ENCODE assay signal across 11 mouse cellular contexts in genomic region chr1:182094473-182095136, GRCm38 (mm10). TPM values are rescaled to one million over a fixed set of nuclear protein-coding genes. Genes with fewer than 3 reads are reported as not detected.
DNase-seq lines count a peak whose midpoint lies in the region; ATAC-seq lines count a peak whose summit lies in the region.
"Had no signal": no experiment of that assay in that cellular context is flagged by ENCODE, and none has a peak within 500 bp of the region (broad histone marks: within the 10 kb centered on the region; RNA-seq: fewer than 3 reads in every experiment).

No protein-coding gene starts in this region.

- peak; percentile 34; the same call in 1 of the 2 replicates for ATAC-seq in forebrain, embryonic 11.5 days (replicated peaks; ENCODE audit: low FRiP score)
- ATAC-seq in kidney, embryonic 15.5 days (replicated peaks; ENCODE audit: low FRiP score) = no peak
- no peak for ATAC-seq in limb, embryonic 13.5 days (ENCODE audit: low FRiP score, low read depth)

- peak overlapping the region; percentile 2; the same call in 1 of the 2 replicates for H3K4me2 ChIP-seq in forebrain, embryonic 11.5 days (ENCODE audit: low read depth, low read length, severe bottlenecking)
- H3K4me2 ChIP-seq in kidney, embryonic 15.5 days = peak overlapping the region; percentile 40
- H3K4me2 ChIP-seq in limb, embryonic 13.5 days (replicated peaks) = 0 out of 2 replicates have a peak overlapping the region, but pooled peaks have one; percentile 25

- no peak overlapping the region for H3K4me3 ChIP-seq in forebrain, embryonic 11.5 days (ENCODE audit: low read depth, low read length)
- H3K4me3 ChIP-seq in forebrain, embryonic 10.5 days = no peak overlapping the region
- H3K4me3 ChIP-seq in kidney, embryonic 15.5 days (replicated peaks) = no peak overlapping the region; the same call in 1 of the 2 replicates
- H3K4me3 ChIP-seq in limb, embryonic 13.5 days = no peak overlapping the region
- H3K4me3 ChIP-seq: megakaryocyte, embryonic 14.5 days had no signal

- H3K9me3 ChIP-seq in forebrain, embryonic 11.5 days (ENCODE audit: control insufficient read depth, low read length) = no peaks in the 10 kb centered on the region
- H3K9me3 ChIP-seq in forebrain, embryonic 10.5 days = no peaks in the 10 kb centered on the region
- H3K9me3 ChIP-seq in kidney, embryonic 15.5 days (replicated peaks) = no peaks in the 10 kb centered on the region
- H3K9me3 ChIP-seq in limb, embryonic 13.5 days = no peaks in the 10 kb centered on the region
- H3K9me3 ChIP-seq: megakaryocyte, embryonic 14.5 days had no signal

- DNase-seq in forebrain, embryonic 11.5 days (ENCODE audit: low spot score) = no peak
- DNase-seq in forebrain, embryonic 10.5 days (ENCODE audit: extremely low spot score, low spot score) = no peak
- DNase-seq in kidney, adult 9 months = no peak
- DNase-seq in R1 (ENCODE audit: low read depth, low spot score) = peak; percentile 68
- no peak for DNase-seq in urinary bladder, postnatal 4 days (ENCODE audit: low spot score in 2 of 2)
- no peak for DNase-seq in urinary bladder, adult 18-20 months (ENCODE audit: low spot score in 2 of 2)
- DNase-seq: adrenal gland, postnatal 36 days; cerebellum, adult 9-11 months had no signal

- no peaks in the 10 kb centered on the region for H3K27me3 ChIP-seq in forebrain, embryonic 11.5 days (ENCODE audit: control insufficient read depth, insufficient read depth, low read length)
- no peaks in the 10 kb centered on the region for H3K27me3 ChIP-seq in forebrain, embryonic 10.5 days (ENCODE audit: poor library complexity, severe bottlenecking)
- no peaks in the 10 kb centered on the region for H3K27me3 ChIP-seq in kidney, embryonic 15.5 days
- no peaks in the 10 kb centered on the region for H3K27me3 ChIP-seq in limb, embryonic 13.5 days

- H3K9ac ChIP-seq in forebrain, embryonic 11.5 days (ENCODE audit: low read length) = no peak overlapping the region
- H3K9ac ChIP-seq in kidney, embryonic 15.5 days = no peak overlapping the region
- no peak overlapping the region for H3K9ac ChIP-seq in limb, embryonic 13.5 days

- 29% methylated on average over 15 of the region's 15 CpGs for WGBS in forebrain, embryonic 11.5 days
- WGBS in forebrain, embryonic 10.5 days = 26% methylated on average over 15 of the region's 15 CpGs
- WGBS in kidney, embryonic 15.5 days = 39% methylated on average over 15 of the region's 15 CpGs
- 35% methylated on average over 15 of the region's 15 CpGs for WGBS in limb, embryonic 13.5 days

- H3K4me1 ChIP-seq in forebrain, embryonic 11.5 days (replicated peaks; ENCODE audit: control insufficient read depth, insufficient read depth, low read length) = peaks cover 10% of the 10 kb centered on the region; the same call in 1 of the 2 replicates
- H3K4me1 ChIP-seq in forebrain, embryonic 10.5 days = peaks cover 49% of the 10 kb centered on the region
- peaks cover 53% of the 10 kb centered on the region for H3K4me1 ChIP-seq in kidney, embryonic 15.5 days
- H3K4me1 ChIP-seq in limb, embryonic 13.5 days = peaks cover 63% of the 10 kb centered on the region

- no peak overlapping the region for H3K27ac ChIP-seq in forebrain, embryonic 11.5 days (ENCODE audit: low read depth, low read length)
- H3K27ac ChIP-seq in forebrain, embryonic 10.5 days = no peak overlapping the region
- H3K27ac ChIP-seq in kidney, embryonic 15.5 days = peak overlapping the region; percentile 77
- H3K27ac ChIP-seq in limb, embryonic 13.5 days = no peak overlapping the region

- H3K36me3 ChIP-seq in forebrain, embryonic 11.5 days (ENCODE audit: control insufficient read depth, insufficient read depth, low read length) = no peaks in the 10 kb centered on the region
- H3K36me3 ChIP-seq in forebrain, embryonic 10.5 days (replicated peaks) = no peaks in the 10 kb centered on the region
- H3K36me3 ChIP-seq in kidney, embryonic 15.5 days = no peaks in the 10 kb centered on the region
- H3K36me3 ChIP-seq in limb, embryonic 13.5 days = no peaks in the 10 kb centered on the region

RNA-seq across cellular contexts. Expression of gene Srp9, which starts 29.9 kb away (rescaled TPM):
- 143 and 151 TPM in 2 replicates for polyA plus RNA-seq in forebrain, embryonic 11.5 days (2014; fragmentation: Nextera tagmentation; extraction: Ambion mirVana)
- 157 and 159 TPM in 2 replicates for polyA plus RNA-seq in forebrain, embryonic 10.5 days (2016; fragmentation: Nextera tagmentation; extraction: Ambion mirVana)
- 151 and 159 TPM in 2 replicates for polyA plus RNA-seq in kidney, embryonic 15.5 days (2015; fragmentation: Nextera tagmentation; extraction: Ambion mirVana)
- polyA plus RNA-seq in limb, embryonic 13.5 days (2015; fragmentation: Nextera tagmentation; extraction: Ambion mirVana) = 165 and 173 TPM in 2 replicates
